Mouse (Mus musculus): Measurements from ENCODE around the gene Sh2d4b. TPM values are rescaled to one million over a fixed set of nuclear protein-coding genes. Genes with fewer than 3 reads are reported as not detected.
A peak's percentile ranks its signal among the peaks of the same experiment; 100 is the strongest.

Gene Sh2d4b
- total and polyA plus RNA-seq, 2 experiments from 2014 or later, result 0.98 to 3.9 TPM

GRCm38 (mm10) chr14:40789110-40789509, 104.0 kb downstream of the Sh2d4b start:
- Histone ChIP-seq H3K27ac (ENCODE audit: low read depth, low read length) (no peak overlapping the region), H3K36me3 (ENCODE audit: insufficient read depth) (no peaks in the 10 kb centered on the region), H3K27me3 (ENCODE audit: insufficient read depth, low read length) (no peaks in the 10 kb centered on the region), H3K9ac (no peak overlapping the region), H3K4me3 (ENCODE audit: low read depth, low read length) (no peak overlapping the region), H3K4me1 (ENCODE audit: insufficient read depth) (no peaks in the 10 kb centered on the region), H3K4me2 (ENCODE audit: low read depth) (no peak overlapping the region), H3K9me3 (ENCODE audit: low read length) (no peaks in the 10 kb centered on the region)
- 20% methylated on average over 3 of the region's 3 CpGs for WGBS
- ATAC-seq, result peak; percentile 25; the same call in 1 of the 2 replicates
- DNase-seq, result peak; percentile 28
- peak; percentile 52 for TF ChIP-seq CTCF (IDR thresholded peaks at IDR 0.05; ENCODE audit: low read depth)

- peak; percentile 34 for DNase-seq
- Histone ChIP-seq H3K36me3 (ENCODE audit: insufficient read depth) (no peaks in the 10 kb centered on the region), H3K4me1 (ENCODE audit: insufficient read depth) (peaks cover 5% of the 10 kb centered on the region; the same call in 1 of the 2 replicates), H3K9ac (no peak overlapping the region), H3K4me3 (ENCODE audit: low read depth, low read length) (no peak overlapping the region), H3K9me3 (ENCODE audit: low read length) (no peaks in the 10 kb centered on the region), H3K27me3 (ENCODE audit: insufficient read depth, low read length) (no peaks in the 10 kb centered on the region), H3K27ac (ENCODE audit: low read depth, low read length) (no peak overlapping the region), H3K4me2 (ENCODE audit: low read depth) (no peak overlapping the region)
- peak; percentile 66 for ATAC-seq
- WGBS, result 24% methylated on average over 7 of the region's 7 CpGs
- no peak for TF ChIP-seq CTCF (IDR thresholded peaks at IDR 0.05; ENCODE audit: low read depth)
Measured at GRCm38 (mm10) chr14:40769097-40770090, 123.7 kb downstream of the Sh2d4b start.

Other genes starting within 250 kb of the Sh2d4b start
- 42.2 and 43.8 TPM in 2 replicates for gene Tspan14, start 73.5 kb upstream of the Sh2d4b start, total RNA-seq (2014; rRNA removed)
- gene Tspan14, start 73.5 kb upstream of the Sh2d4b start, polyA plus RNA-seq (2015; fragmentation: Nextera tagmentation; extraction: Ambion mirVana), result 37.8 and 43.1 TPM in 2 replicates
- 92.4 and 106 TPM in 2 replicates for gene Fam213a, start 120.5 kb upstream of the Sh2d4b start, total RNA-seq (2014; rRNA removed)
- 54.7 and 106 TPM in 2 replicates for gene Fam213a, start 120.5 kb upstream of the Sh2d4b start, polyA plus RNA-seq (2015; fragmentation: Nextera tagmentation; extraction: Ambion mirVana)
- gene Dydc2, start 175.9 kb upstream of the Sh2d4b start, total RNA-seq (2014; rRNA removed), result 0.62 and 1.5 TPM in 2 replicates
- gene Dydc2, start 175.9 kb upstream of the Sh2d4b start, polyA plus RNA-seq (2015; fragmentation: Nextera tagmentation; extraction: Ambion mirVana), result 0.65 and 1.2 TPM in 2 replicates
- not detected in 2 replicates for gene Dydc1, start 179.6 kb upstream of the Sh2d4b start, total RNA-seq (2014; rRNA removed)
- gene Dydc1, start 179.6 kb upstream of the Sh2d4b start, polyA plus RNA-seq (2015; fragmentation: Nextera tagmentation; extraction: Ambion mirVana), result 0.45 TPM in 1 of 2 replicates, not detected in the other
- not detected in 2 replicates for gene Mat1a, start 211.8 kb upstream of the Sh2d4b start, total RNA-seq (2014; rRNA removed)
- gene Mat1a, start 211.8 kb upstream of the Sh2d4b start, polyA plus RNA-seq (2015; fragmentation: Nextera tagmentation; extraction: Ambion mirVana), result not detected in 2 replicates
- gene Sftpa1, start 238.5 kb upstream of the Sh2d4b start, total RNA-seq (2014; rRNA removed), result not detected in 2 replicates
- not detected in 2 replicates for gene Sftpa1, start 238.5 kb upstream of the Sh2d4b start, polyA plus RNA-seq (2015; fragmentation: Nextera tagmentation; extraction: Ambion mirVana)